ENCODE assay signal across 24 mouse cellular contexts in genomic region chr1:134341641-134342277, GRCm38 (mm10). TPM values are rescaled to one million over a fixed set of nuclear protein-coding genes. Genes with fewer than 3 reads are reported as not detected.
DNase-seq lines count a peak whose midpoint lies in the region; ATAC-seq and TF ChIP-seq lines count a peak whose summit lies in the region.
"Had no signal": no experiment of that assay in that cellular context is flagged by ENCODE, and none has a peak within 500 bp of the region (broad histone marks: within the 10 kb centered on the region; RNA-seq: fewer than 3 reads in every experiment).

No protein-coding gene starts in this region.

- no peak for TF ChIP-seq CTCF in CH12.LX (conservative IDR thresholded peaks at IDR 0.05 in 1 of 2, IDR thresholded peaks at IDR 0.05 in 1 of 2; ENCODE audit: low read depth in 2 of 2, low read length in 2 of 2)

- peaks cover 76% of the 10 kb centered on the region for H3K4me1 ChIP-seq in heart, embryonic 10.5 days
- H3K4me1 ChIP-seq in hindbrain, embryonic 15.5 days (replicated peaks) = peaks cover 34% of the 10 kb centered on the region
- peaks cover 33% of the 10 kb centered on the region for H3K4me1 ChIP-seq in hindbrain, embryonic 10.5 days (replicated peaks)
- peaks cover 6 to 13% of the 10 kb centered on the region in 2 experiments; a peak in 2 of 4 replicates for H3K4me1 ChIP-seq in CH12.LX (ENCODE audit: control insufficient read depth in 1 of 2, insufficient read depth in 2 of 2)
- H3K4me1 ChIP-seq in embryonic facial prominence, embryonic 10.5 days = peaks cover 20% of the 10 kb centered on the region
- H3K4me1 ChIP-seq: embryonic facial prominence, embryonic 12.5 days had no signal

- TF ChIP-seq POLR2A in CH12.LX (IDR thresholded peaks at IDR 0.05; ENCODE audit: low read depth, low read length) = no peak

- H3K27me3 ChIP-seq in heart, embryonic 10.5 days (ENCODE audit: insufficient read depth, poor library complexity, severe bottlenecking) = no peaks in the 10 kb centered on the region
- H3K27me3 ChIP-seq in hindbrain, embryonic 15.5 days = no peaks in the 10 kb centered on the region
- H3K27me3 ChIP-seq in hindbrain, embryonic 10.5 days (ENCODE audit: insufficient read depth, poor library complexity, severe bottlenecking) = peaks cover 10% of the 10 kb centered on the region; the same call in 1 of the 2 replicates
- H3K27me3 ChIP-seq in CH12.LX (replicated peaks) = no peaks in the 10 kb centered on the region
- peaks cover 18% of the 10 kb centered on the region for H3K27me3 ChIP-seq in embryonic facial prominence, embryonic 10.5 days (replicated peaks; ENCODE audit: low read depth, poor library complexity, severe bottlenecking)
- H3K27me3 ChIP-seq: embryonic facial prominence, embryonic 12.5 days; lung, embryonic 15.5 days; neural tube, embryonic 12.5 days had no signal

- WGBS in heart, embryonic 10.5 days = 74% methylated on average over 5 of the region's 5 CpGs
- WGBS in hindbrain, embryonic 15.5 days = 79% methylated on average over 5 of the region's 5 CpGs
- WGBS in hindbrain, embryonic 10.5 days = 78% methylated on average over 5 of the region's 5 CpGs
- 77% methylated on average over 5 of the region's 5 CpGs for WGBS in embryonic facial prominence, embryonic 10.5 days

- H3K36me3 ChIP-seq in heart, embryonic 10.5 days = peaks cover 14% of the 10 kb centered on the region
- peaks cover 10% of the 10 kb centered on the region for H3K36me3 ChIP-seq in hindbrain, embryonic 15.5 days
- peaks cover 14% of the 10 kb centered on the region for H3K36me3 ChIP-seq in hindbrain, embryonic 10.5 days
- peaks cover 12 to 27% of the 10 kb centered on the region in 2 experiments for H3K36me3 ChIP-seq in CH12.LX (replicated peaks in 1 of 2; ENCODE audit: control insufficient read depth in 1 of 2, insufficient read depth in 1 of 2, low read length in 1 of 2)
- peaks cover 14% of the 10 kb centered on the region for H3K36me3 ChIP-seq in embryonic facial prominence, embryonic 10.5 days (replicated peaks)

- TF ChIP-seq EP300 in CH12.LX (IDR thresholded peaks at IDR 0.05; ENCODE audit: low read length) = peak; percentile 41; the same call in 1 of the 2 replicates

- in situ Hi-C loops in CH12.LX (cut with MboI; ENCODE audit: low pct_ligation_motif_present, low pct_unique_long_range_greater_than_20kb, low sequenced_read_pairs) = no loop called here

- H3K27ac ChIP-seq in heart, embryonic 10.5 days = peak overlapping the region; percentile 67
- H3K27ac ChIP-seq in hindbrain, embryonic 15.5 days (replicated peaks) = no peak overlapping the region
- no peak overlapping the region for H3K27ac ChIP-seq in hindbrain, embryonic 10.5 days
- no peak overlapping the region for H3K27ac ChIP-seq in CH12.LX (ENCODE audit: insufficient read depth, low read depth)
- H3K27ac ChIP-seq in embryonic facial prominence, embryonic 10.5 days (replicated peaks) = no peak overlapping the region
- H3K27ac ChIP-seq: embryonic facial prominence, embryonic 12.5 days; liver, embryonic 14.5 days; lung, embryonic 15.5 days; neural tube, embryonic 12.5 days had no signal

- intact Hi-C loops in heart, postnatal 14 days (cut with DNase I) = no loop called here

- no peaks in the 10 kb centered on the region for H3K9me3 ChIP-seq in heart, embryonic 10.5 days
- H3K9me3 ChIP-seq in hindbrain, embryonic 15.5 days = no peaks in the 10 kb centered on the region
- H3K9me3 ChIP-seq in hindbrain, embryonic 10.5 days = no peaks in the 10 kb centered on the region
- H3K9me3 ChIP-seq in CH12.LX (replicated peaks; ENCODE audit: low read length) = peaks cover 3% of the 10 kb centered on the region
- H3K9me3 ChIP-seq in embryonic facial prominence, embryonic 10.5 days = no peaks in the 10 kb centered on the region
- H3K9me3 ChIP-seq: embryonic facial prominence, embryonic 12.5 days; lung, embryonic 15.5 days; neural tube, embryonic 12.5 days had no signal

- no peaks in the 10 kb centered on the region for H3K79me2 ChIP-seq in CH12.LX (replicated peaks; ENCODE audit: control insufficient read depth, extremely low read depth, insufficient read depth, poor library complexity, severe bottlenecking)

- no peak for DNase-seq in heart, embryonic 10.5 days (ENCODE audit: low spot score)
- DNase-seq in heart, postnatal 14 days = no peak
- DNase-seq in hindbrain, embryonic 10.5 days (ENCODE audit: low spot score) = no peak
- no peak for DNase-seq in CH12.LX (ENCODE audit: extremely low read depth)
- DNase-seq in embryonic facial prominence, embryonic 10.5 days (ENCODE audit: low spot score) = peak; percentile 6
- DNase-seq in urinary bladder, postnatal 36 days (ENCODE audit: low spot score in 2 of 2) = no peak
- DNase-seq: adrenal gland, postnatal 10 days; gastrocnemius, postnatal 14 days; right cerebral cortex, adult 18-20 months; thymus, postnatal 36 days had no signal

- H3K4me2 ChIP-seq in hindbrain, embryonic 15.5 days = peak overlapping the region; percentile 79; the same call in 1 of the 2 replicates
- H3K4me2 ChIP-seq in CH12.LX (ENCODE audit: insufficient read depth, low read depth, poor library complexity, severe bottlenecking) = no peak overlapping the region
- H3K4me2 ChIP-seq: embryonic facial prominence, embryonic 12.5 days; lung, embryonic 15.5 days; neural tube, embryonic 12.5 days had no signal

- H3K9ac ChIP-seq in hindbrain, embryonic 15.5 days = no peak overlapping the region
- no peak overlapping the region for H3K9ac ChIP-seq in CH12.LX (ENCODE audit: insufficient read depth, low read depth)
- H3K9ac ChIP-seq: embryonic facial prominence, embryonic 12.5 days; liver, embryonic 14.5 days; lung, embryonic 15.5 days; neural tube, embryonic 12.5 days had no signal

- TF ChIP-seq RAD21 in CH12.LX (IDR thresholded peaks at IDR 0.05; ENCODE audit: low read depth, low read length) = no peak

- dilution Hi-C loops in CH12.LX (cut with MboI; ENCODE audit: extremely low pct_ligation_motif_present, extremely low pct_unique_long_range_greater_than_20kb, low sequenced_read_pairs) = no loop called here

- H3K4me3 ChIP-seq in heart, embryonic 10.5 days = peak overlapping the region; percentile 68
- no peak overlapping the region for H3K4me3 ChIP-seq in hindbrain, embryonic 15.5 days
- no peak overlapping the region for H3K4me3 ChIP-seq in hindbrain, embryonic 10.5 days
- no peak overlapping the region for H3K4me3 ChIP-seq in CH12.LX (replicated peaks in 1 of 3; ENCODE audit: low read depth in 2 of 3, low read length in 2 of 3, poor library complexity in 1 of 3)
- no peak overlapping the region for H3K4me3 ChIP-seq in embryonic facial prominence, embryonic 10.5 days
- H3K4me3 ChIP-seq: embryonic facial prominence, embryonic 12.5 days; lung, embryonic 15.5 days; neural tube, embryonic 12.5 days had no signal

- ATAC-seq in hindbrain, embryonic 15.5 days (ENCODE audit: low FRiP score, low read depth) = no peak
- ATAC-seq: forebrain, embryonic 14.5 days; intestine, embryonic 16.5 days had no signal

TF ChIP-seq in CH12.LX, 34 proteins besides CTCF, POLR2A, EP300 and RAD21 (continues in another document):
- TF ChIP-seq KAT2A (IDR thresholded peaks at IDR 0.05; ENCODE audit: insufficient replicate concordance, low read length) = no peak
- no peak for TF ChIP-seq SMC3 (IDR thresholded peaks at IDR 0.05; ENCODE audit: low read depth, low read length)
- TF ChIP-seq USF1 (IDR thresholded peaks at IDR 0.05; ENCODE audit: low read depth, low read length) = no peak
- TF ChIP-seq E2F4 (IDR thresholded peaks at IDR 0.05; ENCODE audit: insufficient replicate concordance, low read depth, low read length) = no peak
- no peak for TF ChIP-seq RCOR1 (conservative IDR thresholded peaks at IDR 0.05; ENCODE audit: low read depth, low read length)

RNA-seq across cellular contexts. Expression of gene Ppfia4, which starts 9.0 kb away (rescaled TPM):
- polyA plus RNA-seq in heart, embryonic 10.5 days (2016; fragmentation: Nextera tagmentation; extraction: Ambion mirVana) = 8.5 and 16.0 TPM in 2 replicates
- total RNA-seq in heart, postnatal 14 days (2021) = 1 to 10 TPM; 2.8 to 3.5 TPM
- 26.7 and 28.7 TPM in 2 replicates for polyA plus RNA-seq in hindbrain, embryonic 15.5 days (2015; fragmentation: Nextera tagmentation; extraction: Ambion mirVana)
- polyA plus RNA-seq in hindbrain, embryonic 10.5 days (2016; fragmentation: Nextera tagmentation; extraction: Ambion mirVana) = 3.2 and 4.1 TPM in 2 replicates
- total RNA-seq in CH12.LX (2012; rRNA removed) = 0.21 and 0.30 TPM in 2 replicates
- 1.2 and 1.8 TPM in 2 replicates for total RNA-seq in CH12.LX (2014; rRNA removed)
- polyA plus RNA-seq in CH12.LX (2012; ENCODE audit: insufficient read length, low read depth) = 5.1 and 5.4 TPM in 2 replicates
- 2.4 and 2.5 TPM in 2 replicates for polyA plus RNA-seq in embryonic facial prominence, embryonic 10.5 days (2016; fragmentation: Nextera tagmentation; extraction: Ambion mirVana)

RNA-seq across cellular contexts. Expression of gene Tmem183a, which starts 20.0 kb away (rescaled TPM):
- polyA plus RNA-seq in heart, embryonic 10.5 days (2016; fragmentation: Nextera tagmentation; extraction: Ambion mirVana) = 81.9 and 95.9 TPM in 2 replicates
- total RNA-seq in heart, postnatal 14 days (2021) = 10 to 100 TPM; 22.6 to 22.8 TPM
- 125 and 126 TPM in 2 replicates for polyA plus RNA-seq in hindbrain, embryonic 15.5 days (2015; fragmentation: Nextera tagmentation; extraction: Ambion mirVana)
- 108 and 132 TPM in 2 replicates for polyA plus RNA-seq in hindbrain, embryonic 10.5 days (2016; fragmentation: Nextera tagmentation; extraction: Ambion mirVana)
- total RNA-seq in CH12.LX (2012; rRNA removed) = 41.5 and 52.0 TPM in 2 replicates
- 73.6 and 75.6 TPM in 2 replicates for total RNA-seq in CH12.LX (2014; rRNA removed)
- 61.1 and 82.4 TPM in 2 replicates for polyA plus RNA-seq in CH12.LX (2012; ENCODE audit: insufficient read length, low read depth)
- 119 and 126 TPM in 2 replicates for polyA plus RNA-seq in embryonic facial prominence, embryonic 10.5 days (2016; fragmentation: Nextera tagmentation; extraction: Ambion mirVana)

RNA-seq across cellular contexts. Expression of gene 4933406M09Rik, which starts 44.0 kb away (rescaled TPM):
- polyA plus RNA-seq in heart, embryonic 10.5 days (2016; fragmentation: Nextera tagmentation; extraction: Ambion mirVana) = not detected in 2 replicates
- not detected for total RNA-seq in heart, postnatal 14 days (2021)
- polyA plus RNA-seq in hindbrain, embryonic 15.5 days (2015; fragmentation: Nextera tagmentation; extraction: Ambion mirVana) = not detected in 2 replicates
- polyA plus RNA-seq in hindbrain, embryonic 10.5 days (2016; fragmentation: Nextera tagmentation; extraction: Ambion mirVana) = not detected in 2 replicates
- not detected in 2 replicates for total RNA-seq in CH12.LX (2012; rRNA removed)
- not detected in 2 replicates for total RNA-seq in CH12.LX (2014; rRNA removed)
- not detected in 2 replicates for polyA plus RNA-seq in CH12.LX (2012; ENCODE audit: insufficient read length, low read depth)
- not detected in 2 replicates for polyA plus RNA-seq in embryonic facial prominence, embryonic 10.5 days (2016; fragmentation: Nextera tagmentation; extraction: Ambion mirVana)
- total RNA-seq: adrenal gland, postnatal 10 days; gastrocnemius, postnatal 14 days; layer of hippocampus, postnatal 14 days; left cerebral cortex, postnatal 10 days had no signal
- polyA plus RNA-seq: cortical plate, adult 2 months; embryonic facial prominence, embryonic 12.5 days; forebrain, embryonic 14.5 days; hindbrain, embryonic 11.5 days; kidney, embryonic 16.5 days; limb, embryonic 14.5 days; liver, embryonic 14.5 days; lung, embryonic 15.5 days; neural tube, embryonic 12.5 days; small intestine, adult 2 months had no signal

RNA-seq across cellular contexts. Expression of gene Myog, which starts 52.0 kb away (rescaled TPM):
- 0.86 and 2.3 TPM in 2 replicates for polyA plus RNA-seq in heart, embryonic 10.5 days (2016; fragmentation: Nextera tagmentation; extraction: Ambion mirVana)
- total RNA-seq in heart, postnatal 14 days (2021) = not detected
- polyA plus RNA-seq in hindbrain, embryonic 15.5 days (2015; fragmentation: Nextera tagmentation; extraction: Ambion mirVana) = 0.45 TPM in 1 of 2 replicates, not detected in the other
- polyA plus RNA-seq in hindbrain, embryonic 10.5 days (2016; fragmentation: Nextera tagmentation; extraction: Ambion mirVana) = 0.14 and 0.33 TPM in 2 replicates
- not detected in 2 replicates for total RNA-seq in CH12.LX (2012; rRNA removed)
- not detected in 2 replicates for total RNA-seq in CH12.LX (2014; rRNA removed)
- polyA plus RNA-seq in CH12.LX (2012; ENCODE audit: insufficient read length, low read depth) = not detected in 2 replicates
- 0.62 and 3.1 TPM in 2 replicates for polyA plus RNA-seq in embryonic facial prominence, embryonic 10.5 days (2016; fragmentation: Nextera tagmentation; extraction: Ambion mirVana)
- total RNA-seq: layer of hippocampus, postnatal 14 days; left cerebral cortex, postnatal 10 days had no signal
- polyA plus RNA-seq: forebrain, embryonic 14.5 days; small intestine, adult 2 months had no signal
